Mouse (Mus musculus): ENCODE results near the gene Shcbp1l.

Gene Shcbp1l

GRCm38 (mm10) chr1:153489132-153489531 lies 64.2 kb downstream of the Shcbp1l start:
- peak; percentile 73 for DNase-seq

- DNase-seq, result no peak
Observed at GRCm38 (mm10) chr1:153489540-153489939, 64.6 kb downstream of the Shcbp1l start.

GRCm38 (mm10) chr1:153489963-153490362 lies 65.0 kb downstream of the Shcbp1l start:
- DNase-seq, result no peak

GRCm38 (mm10) chr1:153491345-153491744 lies 66.4 kb downstream of the Shcbp1l start:
- DNase-seq, result no peak

- peak; percentile 56 for DNase-seq
Observed at GRCm38 (mm10) chr1:153491822-153492221, 66.9 kb downstream of the Shcbp1l start.

- peak; percentile 35 for DNase-seq
Observed at GRCm38 (mm10) chr1:153493338-153493737, 68.4 kb downstream of the Shcbp1l start.

GRCm38 (mm10) chr1:153493931-153494330 lies 69.0 kb downstream of the Shcbp1l start:
- DNase-seq, result no peak

GRCm38 (mm10) chr1:153496030-153496429 lies 71.1 kb downstream of the Shcbp1l start:
- DNase-seq, result no peak

- DNase-seq, result no peak
Observed at GRCm38 (mm10) chr1:153500030-153500429, 75.1 kb downstream of the Shcbp1l start.

GRCm38 (mm10) chr1:153501644-153502321 lies 76.8 kb downstream of the Shcbp1l start:
- DNase-seq, result peak; percentile 47

Data from lung, postnatal 36 days (tissue).